Mouse (Mus musculus) erythroblast, embryonic 14.5 days (primary cell): ENCODE results near the gene Bfsp1.

Experiments
- GATA1 ChIP-seq: IDR thresholded peaks from 2 replicates; pipeline ENCODE4 v1.6.1; 2012; ENCODE audit warnings: low read length, inconsistent platforms, mixed read lengths
- TAL1 ChIP-seq: IDR thresholded peaks from 3 replicates; pipeline ENCODE4 v1.6.1; 2012; ENCODE audit warnings: low read length, inconsistent platforms, mixed read lengths

DNA sequence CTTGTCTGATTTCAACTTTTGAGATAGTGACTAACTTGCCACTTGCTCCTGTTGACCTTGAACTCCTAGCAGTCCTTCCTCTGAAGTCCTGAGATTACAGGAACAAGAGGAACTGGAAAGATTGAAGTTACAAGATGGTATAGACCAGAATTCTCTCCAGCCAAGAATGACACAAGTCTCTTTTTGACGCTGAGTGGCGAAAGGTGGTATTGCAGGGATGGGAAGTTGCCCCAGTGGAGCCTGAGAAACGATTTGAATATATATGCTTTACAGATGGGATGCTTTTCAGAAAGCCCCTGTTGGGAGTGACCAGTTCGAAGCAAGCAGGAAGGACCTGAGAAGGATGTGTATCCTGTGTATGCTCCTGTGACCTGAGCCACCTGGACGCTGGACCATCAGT lies 54.2 kb downstream of the Bfsp1 start:
- TF ChIP-seq GATA1, result no peak
- no peak for TF ChIP-seq TAL1
